Mouse (Mus musculus): Measurements from ENCODE around the gene Grid1.

Gene Grid1

GRCm38 (mm10) chr14:34916315-34916714 is 96.4 kb downstream of the Grid1 start:
- no peak for DNase-seq (ENCODE audit: low spot score in 2 of 2)

GRCm38 (mm10) chr14:34917111-34917510 is 97.2 kb downstream of the Grid1 start:
- no peak for DNase-seq (ENCODE audit: low spot score in 2 of 2)

- no peak for DNase-seq (ENCODE audit: low spot score in 2 of 2)
Observed at GRCm38 (mm10) chr14:34919221-34919620, 99.3 kb downstream of the Grid1 start.

GRCm38 (mm10) chr14:34921265-34921664 is 101.4 kb downstream of the Grid1 start:
- no peak for DNase-seq (ENCODE audit: low spot score in 2 of 2)

GRCm38 (mm10) chr14:34925021-34925420 is 105.1 kb downstream of the Grid1 start:
- DNase-seq (ENCODE audit: low spot score in 2 of 2) = no peak

- no peak for DNase-seq (ENCODE audit: low spot score in 2 of 2)
Observed at GRCm38 (mm10) chr14:34930040-34930719, 110.3 kb downstream of the Grid1 start.

- DNase-seq (ENCODE audit: low spot score in 2 of 2) = no peak
Observed at GRCm38 (mm10) chr14:34933197-34933596, 113.3 kb downstream of the Grid1 start.

GRCm38 (mm10) chr14:34936192-34936770 is 116.4 kb downstream of the Grid1 start:
- no peak for DNase-seq (ENCODE audit: low spot score in 2 of 2)

GRCm38 (mm10) chr14:34944390-34944979 is 124.6 kb downstream of the Grid1 start:
- DNase-seq (ENCODE audit: low spot score in 2 of 2) = no peak

GRCm38 (mm10) chr14:34945471-34946313 is 125.8 kb downstream of the Grid1 start:
- DNase-seq (ENCODE audit: low spot score in 2 of 2) = no peak

- DNase-seq (ENCODE audit: low spot score in 2 of 2) = no peak
Observed at GRCm38 (mm10) chr14:34946314-34946583, 126.3 kb downstream of the Grid1 start.

GRCm38 (mm10) chr14:34948249-34948648 is 128.3 kb downstream of the Grid1 start:
- no peak for DNase-seq (ENCODE audit: low spot score in 2 of 2)

GRCm38 (mm10) chr14:34952311-34952710 is 132.4 kb downstream of the Grid1 start:
- no peak for DNase-seq (ENCODE audit: low spot score in 2 of 2)

GRCm38 (mm10) chr14:34953566-34953965 is 133.7 kb downstream of the Grid1 start:
- DNase-seq (ENCODE audit: low spot score in 2 of 2) = no peak

GRCm38 (mm10) chr14:34955689-34956088 is 135.8 kb downstream of the Grid1 start:
- DNase-seq (ENCODE audit: low spot score in 2 of 2) = no peak

- no peak for DNase-seq (ENCODE audit: low spot score in 2 of 2)
Observed at GRCm38 (mm10) chr14:34960227-34960626, 140.3 kb downstream of the Grid1 start.

GRCm38 (mm10) chr14:34963616-34964168 is 143.8 kb downstream of the Grid1 start:
- DNase-seq (ENCODE audit: low spot score in 2 of 2) = no peak

GRCm38 (mm10) chr14:34969102-34969819 is 149.4 kb downstream of the Grid1 start:
- no peak for DNase-seq (ENCODE audit: low spot score in 2 of 2)

- no peak for DNase-seq (ENCODE audit: low spot score in 2 of 2)
Observed at GRCm38 (mm10) chr14:34972930-34973329, 153.0 kb downstream of the Grid1 start.

GRCm38 (mm10) chr14:34980756-34981155 is 160.8 kb downstream of the Grid1 start:
- DNase-seq (ENCODE audit: low spot score in 2 of 2) = no peak

- no peak for DNase-seq (ENCODE audit: low spot score in 2 of 2)
Observed at GRCm38 (mm10) chr14:34989131-34989530, 169.2 kb downstream of the Grid1 start.

GRCm38 (mm10) chr14:35006736-35007135 is 186.8 kb downstream of the Grid1 start:
- DNase-seq (ENCODE audit: low spot score in 2 of 2) = peak in 1 of 2 experiments; percentile 52
